Mouse (Mus musculus) heart, embryonic 12.5 days (tissue): ENCODE results near the gene Bmp2k. TPM values are rescaled to one million over a fixed set of nuclear protein-coding genes. Genes with fewer than 3 reads are reported as not detected.

ENCODE experiments used
- ATAC-seq: fragments of 200-750 bp; cut with Nextera tagmentation; 2 replicates; pipeline ENCODE4 v1.8.0; 2017; ENCODE audit warnings: moderate TSS enrichment, moderate library complexity; ENCODE audit not compliant: insufficient number of reproducible peaks, low FRiP score
- H3K27ac ChIP-seq: fragments of 300-500 bp; sonication (generic); 2 replicates; pipeline ENCODE4 v1.5.1; 2016; ENCODE audit warnings: mild to moderate bottlenecking, moderate library complexity; ENCODE audit not compliant: poor library complexity, severe bottlenecking
- H3K27me3 ChIP-seq: fragments of 300-500 bp; sonication (generic); replicated peaks from 2 replicates; pipeline ENCODE4 v1.6.1; 2016; ENCODE audit warnings: mild to moderate bottlenecking, moderate library complexity
- H3K36me3 ChIP-seq: fragments of 300-500 bp; sonication (generic); 2 replicates; pipeline ENCODE4 v1.6.1; 2016; ENCODE audit warnings: mild to moderate bottlenecking, moderate library complexity
- H3K4me1 ChIP-seq: fragments of 300-500 bp; sonication (generic); replicated peaks from 2 replicates; pipeline ENCODE4 v1.6.1; 2016; ENCODE audit warnings: mild to moderate bottlenecking
- H3K4me2 ChIP-seq: fragments of 300-500 bp; sonication (generic); 2 replicates; pipeline ENCODE4 v1.6.1; 2016; ENCODE audit warnings: mild to moderate bottlenecking, moderate library complexity
- H3K4me3 ChIP-seq: fragments of 300-500 bp; sonication (generic); 2 replicates; pipeline ENCODE4 v1.5.1; 2016; ENCODE audit warnings: mild to moderate bottlenecking
- H3K9ac ChIP-seq: fragments of 300-500 bp; sonication (generic); 2 replicates; pipeline ENCODE4 v1.6.1; 2016; ENCODE audit warnings: mild to moderate bottlenecking, moderate library complexity
- H3K9me3 ChIP-seq: fragments of 300-500 bp; sonication (generic); replicated peaks from 2 replicates; pipeline ENCODE4 v1.6.1; 2016; ENCODE audit warnings: mild to moderate bottlenecking, moderate library complexity
- WGBS: fragments of 180-500 bp; shearing (Covaris S2); methylation state at CpG from one replicate; pipeline ENCODE4 v1.1.7; 2016; 5-methylcytosine and 5-hydroxymethylcytosine counted together
- polyA plus RNA-seq: library from polyadenylated mRNA; unstranded; fragments of >200 nt; fragmentation: Nextera tagmentation; extraction: Ambion mirVana; gene quantifications from 2 replicates; pipeline ENCODE4 v1.2.1, GENCODE M21; 2016

Gene Bmp2k
- polyA plus RNA-seq, 1 experiment from 2014 or later, result 10.6 TPM

DNA sequence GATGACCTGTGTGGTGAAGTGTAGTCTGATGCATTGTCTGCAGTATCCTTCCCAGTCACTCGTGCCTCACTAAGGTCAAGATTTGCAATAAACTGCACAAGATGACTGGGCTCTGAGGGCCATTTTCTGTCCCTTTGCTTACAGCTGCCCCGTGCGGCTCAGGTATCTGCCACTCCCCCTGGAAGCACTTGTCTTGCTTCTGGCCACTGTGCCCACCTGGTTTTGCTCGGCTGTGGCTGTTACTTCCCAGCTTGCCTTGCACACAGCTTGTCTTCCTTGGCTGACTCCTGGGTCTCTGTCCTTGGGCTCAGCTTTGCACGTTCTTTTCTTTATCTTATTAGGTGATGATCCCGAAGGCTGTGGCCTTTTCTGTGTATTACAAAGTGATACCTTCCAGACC is 86.2 kb downstream of the Bmp2k start:
- no peak overlapping the region for H3K27ac ChIP-seq
- ATAC-seq, result no peak
- 75% methylated on average over 6 of the region's 6 CpGs for WGBS
- no peak overlapping the region for H3K4me2 ChIP-seq
- no peak overlapping the region for H3K4me3 ChIP-seq
- no peaks in the 10 kb centered on the region for H3K27me3 ChIP-seq
- H3K9me3 ChIP-seq, result no peaks in the 10 kb centered on the region
- H3K9ac ChIP-seq, result no peak overlapping the region
- peaks cover 21% of the 10 kb centered on the region for H3K36me3 ChIP-seq
- peaks cover 23% of the 10 kb centered on the region for H3K4me1 ChIP-seq

DNA sequence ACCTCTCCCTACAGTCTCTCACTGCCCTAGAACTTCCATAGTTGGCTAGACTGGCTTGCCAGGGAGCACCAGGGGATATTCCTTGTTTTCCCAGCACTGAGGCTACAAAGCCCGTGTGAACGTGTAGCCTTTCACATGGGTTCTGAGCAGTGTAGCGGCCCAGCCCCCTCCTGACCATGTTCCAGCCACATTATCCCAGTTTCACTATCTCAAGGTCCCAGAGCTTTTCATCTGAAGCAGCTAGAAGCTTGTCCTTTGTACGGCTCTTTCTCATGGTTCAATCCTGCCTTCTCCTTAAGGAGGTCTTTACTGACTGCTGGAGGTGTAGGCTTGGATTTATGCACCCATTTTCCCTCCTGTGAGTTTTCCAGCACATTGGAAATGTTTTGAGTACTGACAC is 87.1 kb downstream of the Bmp2k start:
- Histone ChIP-seq H3K27me3 (no peaks in the 10 kb centered on the region), H3K4me1 (peaks cover 17% of the 10 kb centered on the region)
- no peak for ATAC-seq

DNA sequence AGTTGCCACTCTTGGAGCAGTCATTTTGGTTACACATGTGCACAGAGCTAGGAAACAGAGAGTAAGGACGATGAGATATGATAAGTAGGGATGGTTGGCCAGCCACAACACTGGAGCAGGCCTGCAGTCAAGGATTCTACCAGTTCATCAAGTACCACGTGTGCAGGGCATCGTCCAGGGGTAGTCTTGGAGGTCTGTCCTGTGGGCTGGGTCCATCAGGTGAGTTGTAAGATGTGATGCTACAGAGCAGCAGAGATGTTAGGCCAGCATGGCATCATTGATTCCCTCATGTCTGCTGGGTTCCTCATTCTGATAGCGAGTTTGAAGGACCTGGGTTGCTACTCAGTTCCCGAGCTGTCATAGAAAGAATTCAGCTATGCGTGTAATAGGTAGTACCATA is 87.6 kb downstream of the Bmp2k start:
- ATAC-seq, result no peak
- no peak overlapping the region for H3K4me3 ChIP-seq
- no peak overlapping the region for H3K9ac ChIP-seq
- H3K4me1 ChIP-seq, result peaks cover 13% of the 10 kb centered on the region; the same call in 1 of the 2 replicates
- H3K36me3 ChIP-seq, result peaks cover 25% of the 10 kb centered on the region
- no peaks in the 10 kb centered on the region for H3K27me3 ChIP-seq
- no peaks in the 10 kb centered on the region for H3K9me3 ChIP-seq
- 94% methylated on average over 6 of the region's 6 CpGs for WGBS
- no peak overlapping the region for H3K4me2 ChIP-seq
- no peak overlapping the region for H3K27ac ChIP-seq

More for the DNA sequence above, 87.1 kb downstream of the Bmp2k start:
- H3K9ac ChIP-seq, result no peak overlapping the region
- H3K4me3 ChIP-seq, result no peak overlapping the region
- no peak overlapping the region for H3K27ac ChIP-seq
- peaks cover 21% of the 10 kb centered on the region for H3K36me3 ChIP-seq
- H3K9me3 ChIP-seq, result no peaks in the 10 kb centered on the region
- H3K4me2 ChIP-seq, result no peak overlapping the region
- 76% methylated on average over 4 of the region's 4 CpGs for whole genome bisulfite sequencing

DNA sequence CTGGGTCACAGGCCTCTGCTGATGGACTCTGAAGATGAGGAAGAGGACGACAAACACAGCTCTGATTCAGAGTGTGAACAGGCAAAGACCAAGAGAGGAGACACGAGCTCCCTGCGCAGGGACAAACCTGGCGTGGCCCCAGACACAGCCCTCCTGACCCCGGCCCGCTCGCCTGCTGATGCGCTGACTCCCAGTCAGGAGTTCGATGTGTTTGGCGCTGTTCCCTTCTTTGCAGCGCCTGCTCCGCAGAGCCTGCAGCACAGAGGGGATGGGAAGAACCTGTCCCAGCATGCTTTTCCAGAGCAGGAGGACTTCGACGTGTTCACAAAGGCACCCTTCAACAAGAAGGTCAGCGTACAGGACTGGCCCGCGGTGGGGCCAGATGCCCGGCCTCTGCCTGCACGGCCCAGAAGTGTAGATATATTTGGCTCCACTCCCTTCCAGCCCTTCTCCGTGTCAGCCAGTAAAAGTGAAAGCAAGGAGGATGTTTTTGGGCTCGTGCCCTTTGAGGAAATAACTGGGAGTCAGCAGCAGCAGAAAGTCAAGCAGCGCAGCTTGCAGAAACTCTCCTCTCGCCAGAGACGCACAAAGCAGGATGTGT is 89.6 kb downstream of the Bmp2k start:
- H3K4me1 ChIP-seq, result peaks cover 6% of the 10 kb centered on the region; the same call in 1 of the 2 replicates
- 0 out of 2 replicates have a peak overlapping the region, but pooled peaks have one; percentile 11 for H3K9ac ChIP-seq
- peak overlapping the region; percentile 44 for H3K4me2 ChIP-seq
- H3K27ac ChIP-seq, result no peak overlapping the region
- no peaks in the 10 kb centered on the region for H3K9me3 ChIP-seq
- 76% methylated on average over 24 of the region's 24 CpGs for WGBS
- H3K27me3 ChIP-seq, result no peaks in the 10 kb centered on the region
- ATAC-seq, result no peak
- peaks cover 26% of the 10 kb centered on the region for H3K36me3 ChIP-seq
- H3K4me3 ChIP-seq, result no peak overlapping the region

DNA sequence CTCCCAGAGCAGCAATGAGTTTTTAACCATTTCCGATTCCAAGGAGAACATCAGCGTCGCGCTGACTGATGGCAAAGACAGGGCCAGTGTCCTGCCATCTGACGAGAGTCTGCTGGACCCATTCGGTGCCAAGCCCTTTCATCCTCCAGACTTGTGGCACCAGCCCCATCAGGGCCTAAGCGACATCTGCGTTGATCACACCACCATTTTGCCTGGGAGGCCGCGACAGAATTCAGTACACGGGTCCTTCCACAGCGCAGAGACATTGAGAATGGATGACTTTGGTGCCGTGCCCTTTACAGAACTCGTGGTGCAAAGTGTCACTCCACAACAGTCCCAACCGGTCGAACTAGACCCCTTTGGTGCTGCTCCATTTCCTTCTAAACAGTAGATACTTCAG is 90.3 kb downstream of the Bmp2k start:
- ATAC-seq, result no peak

DNA sequence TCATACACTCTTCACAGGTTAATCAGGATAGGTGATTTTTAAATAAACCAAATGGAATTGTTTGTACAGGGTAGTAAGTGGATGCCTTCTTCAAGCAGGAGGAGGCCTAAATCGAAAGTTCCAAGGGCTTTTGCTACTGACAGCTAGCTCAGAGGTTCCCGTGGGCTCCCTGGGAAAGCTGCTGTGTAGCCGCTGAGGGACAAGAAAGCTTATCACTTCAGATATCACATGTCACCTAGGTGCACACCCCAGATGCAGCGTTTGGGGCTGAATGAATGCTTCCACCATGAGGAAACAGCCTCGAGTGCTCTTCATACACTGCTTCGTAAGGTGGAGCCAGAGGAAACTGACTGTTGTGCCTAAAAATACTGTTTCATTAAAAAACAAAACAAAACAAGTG is 90.7 kb downstream of the Bmp2k start:
- Histone ChIP-seq H3K27ac (no peak overlapping the region), H3K4me2 (no peak overlapping the region), H3K4me3 (no peak overlapping the region), H3K4me1 (peaks cover 6% of the 10 kb centered on the region; the same call in 1 of the 2 replicates), H3K27me3 (no peaks in the 10 kb centered on the region), H3K9ac (no peak overlapping the region), H3K9me3 (no peaks in the 10 kb centered on the region), H3K36me3 (peaks cover 21% of the 10 kb centered on the region)
- ATAC-seq, result no peak
- whole genome bisulfite sequencing, result 56% methylated on average over 6 of the region's 6 CpGs

More for the DNA sequence above, 90.3 kb downstream of the Bmp2k start:
- 92% methylated on average over 16 of the region's 16 CpGs for WGBS
- no peak overlapping the region for H3K4me3 ChIP-seq
- H3K4me2 ChIP-seq, result peak overlapping the region; percentile 44
- no peaks in the 10 kb centered on the region for H3K9me3 ChIP-seq
- peaks cover 25% of the 10 kb centered on the region for H3K36me3 ChIP-seq
- 0 out of 2 replicates have a peak overlapping the region, but pooled peaks have one; percentile 11 for H3K9ac ChIP-seq
- H3K27ac ChIP-seq, result no peak overlapping the region
- H3K27me3 ChIP-seq, result no peaks in the 10 kb centered on the region
- H3K4me1 ChIP-seq, result peaks cover 6% of the 10 kb centered on the region; the same call in 1 of the 2 replicates

DNA sequence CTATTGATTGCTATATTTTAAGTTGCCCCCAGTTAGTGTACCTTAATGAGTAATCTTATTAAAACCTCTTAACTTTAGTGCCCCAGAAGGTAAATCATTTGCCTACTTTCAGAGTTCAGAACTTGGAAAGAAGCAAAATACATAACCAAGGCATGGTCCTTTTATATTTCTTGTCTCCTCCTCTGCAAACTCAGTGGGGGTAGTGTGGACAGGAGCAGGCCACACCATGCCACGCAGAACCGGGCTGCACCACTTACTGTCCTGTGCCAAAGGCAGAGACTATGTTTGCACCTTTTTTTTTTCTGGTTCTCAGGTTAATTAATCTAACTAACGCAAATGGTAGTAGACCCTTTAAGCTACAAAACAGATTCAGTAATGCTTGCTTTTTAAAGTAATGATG is 91.9 kb downstream of the Bmp2k start:
- H3K9me3 ChIP-seq, result no peaks in the 10 kb centered on the region
- H3K4me1 ChIP-seq, result peaks cover 6% of the 10 kb centered on the region; the same call in 1 of the 2 replicates
- no peak overlapping the region for H3K4me2 ChIP-seq
- H3K4me3 ChIP-seq, result no peak overlapping the region
- 91% methylated on average over 3 of the region's 3 CpGs for WGBS
- no peak for ATAC-seq
- peaks cover 21% of the 10 kb centered on the region for H3K36me3 ChIP-seq
- H3K9ac ChIP-seq, result no peak overlapping the region
- no peaks in the 10 kb centered on the region for H3K27me3 ChIP-seq
- no peak overlapping the region for H3K27ac ChIP-seq

DNA sequence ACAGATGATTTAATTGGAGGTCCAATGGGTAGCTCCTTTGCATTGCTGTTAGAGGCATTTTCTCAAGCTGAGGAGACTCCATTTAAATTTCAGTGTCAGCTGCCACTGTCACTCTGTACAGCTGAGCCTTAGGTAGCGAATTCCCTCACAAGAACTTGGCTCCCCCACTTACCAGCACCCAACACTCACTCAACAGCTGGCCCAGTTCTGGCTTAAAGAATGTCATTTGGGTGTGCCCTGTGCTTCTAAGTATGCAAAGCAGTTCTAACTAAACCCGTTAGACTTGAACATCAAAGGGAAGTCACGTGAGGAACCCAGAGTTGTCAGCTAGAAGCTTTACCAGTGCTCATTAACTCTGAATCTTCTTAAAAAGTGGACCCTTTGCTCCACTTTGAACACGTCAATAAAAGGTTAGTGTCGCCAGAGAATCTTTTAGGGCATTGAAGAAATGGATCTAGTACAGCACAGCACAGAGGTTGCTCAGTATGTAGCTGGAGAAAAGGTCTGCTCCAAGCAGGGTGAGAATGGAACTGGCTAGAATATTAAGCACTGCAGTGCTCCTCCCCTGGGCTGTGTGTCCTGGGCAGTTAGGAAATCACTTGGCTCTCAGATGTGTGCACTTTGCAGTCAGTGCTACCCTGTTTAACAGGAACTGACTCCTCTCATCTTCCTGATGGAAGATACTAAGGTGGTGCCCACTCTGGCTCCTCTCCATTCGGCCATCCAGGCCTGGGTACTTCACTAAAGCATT is 92.7 kb downstream of the Bmp2k start:
- no peak for ATAC-seq
- Histone ChIP-seq H3K27ac (no peak overlapping the region), H3K36me3 (peaks cover 21% of the 10 kb centered on the region), H3K4me1 (peaks cover 6% of the 10 kb centered on the region; the same call in 1 of the 2 replicates), H3K4me2 (no peak overlapping the region), H3K4me3 (no peak overlapping the region), H3K27me3 (no peaks in the 10 kb centered on the region), H3K9me3 (no peaks in the 10 kb centered on the region), H3K9ac (no peak overlapping the region)
- WGBS, result 72% methylated on average over 6 of the region's 6 CpGs

DNA sequence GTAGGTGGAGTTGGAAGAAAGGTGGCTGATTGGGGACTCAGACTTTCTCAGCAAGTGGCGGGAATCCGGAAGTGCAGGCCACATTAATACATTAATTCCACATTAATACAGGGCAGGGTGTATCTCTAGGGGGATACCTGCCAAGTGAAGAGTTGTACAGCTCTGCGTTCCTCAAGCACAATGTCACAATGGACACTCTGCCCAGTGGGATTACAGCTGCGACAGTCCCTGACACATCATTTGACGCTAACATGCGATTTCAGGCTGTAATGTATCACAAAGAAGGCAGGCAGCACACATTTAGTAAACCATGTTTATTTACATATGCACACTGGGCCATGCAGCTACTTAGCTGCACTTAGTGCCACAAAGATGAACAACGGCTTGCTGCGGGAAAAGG is 95.5 kb downstream of the Bmp2k start:
- Histone ChIP-seq H3K4me1 (peaks cover 6% of the 10 kb centered on the region; the same call in 1 of the 2 replicates), H3K27me3 (no peaks in the 10 kb centered on the region), H3K4me3 (no peak overlapping the region), H3K36me3 (peaks cover 8% of the 10 kb centered on the region; the same call in 1 of the 2 replicates), H3K9me3 (no peaks in the 10 kb centered on the region), H3K4me2 (no peak overlapping the region), H3K9ac (no peak overlapping the region), H3K27ac (no peak overlapping the region)
- no peak for ATAC-seq
- 81% methylated on average over 8 of the region's 8 CpGs for WGBS

DNA sequence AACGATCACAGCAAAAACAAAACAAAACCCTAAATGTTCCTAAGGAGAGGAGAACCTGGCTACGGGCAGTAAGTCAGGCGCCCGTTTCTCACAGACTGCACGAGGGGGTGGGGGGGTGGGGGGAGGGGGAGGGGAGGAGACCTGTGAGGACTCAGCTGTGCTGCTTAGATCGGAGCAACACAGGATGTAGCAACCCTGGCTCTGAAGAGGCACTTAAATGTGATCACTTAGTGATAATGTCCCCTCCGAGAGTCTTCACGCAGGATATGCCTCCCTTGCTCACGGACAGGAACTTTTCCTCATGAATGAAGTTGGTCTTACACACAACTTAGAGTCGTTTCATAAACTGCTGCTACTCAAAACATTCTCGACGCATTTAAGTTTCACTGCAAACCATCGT is 97.8 kb downstream of the Bmp2k start:
- Histone ChIP-seq H3K27me3 (no peaks in the 10 kb centered on the region), H3K27ac (no peak overlapping the region), H3K4me2 (no peak overlapping the region), H3K4me3 (no peak overlapping the region), H3K36me3 (no peaks in the 10 kb centered on the region), H3K9ac (no peak overlapping the region), H3K4me1 (0 out of 2 replicates have a peak, but pooled peaks cover 6% of the 10 kb centered on the region), H3K9me3 (no peaks in the 10 kb centered on the region)
- ATAC-seq, result no peak
- 34% methylated on average over 13 of the region's 13 CpGs for WGBS

DNA sequence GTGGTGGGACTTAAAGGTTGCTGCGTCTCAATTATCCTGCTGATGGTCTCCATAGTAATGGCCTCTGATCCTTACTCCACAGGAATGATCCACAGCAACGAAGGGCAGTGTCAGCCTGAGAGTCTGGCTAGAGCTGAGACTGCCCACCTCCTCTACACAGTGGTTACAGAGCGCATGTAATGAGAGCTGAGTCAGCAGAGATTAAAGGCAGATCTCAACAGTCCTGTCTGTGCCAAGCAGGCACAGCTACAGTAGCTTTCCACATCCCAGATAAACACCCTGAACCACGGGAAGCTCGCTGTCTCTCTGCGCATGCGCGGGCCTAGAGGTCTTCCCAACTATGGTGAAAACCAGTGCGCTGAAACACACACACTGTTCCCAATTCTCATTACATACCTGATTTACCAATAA is 100.1 kb downstream of the Bmp2k start:
- WGBS, result 67% methylated on average over 9 of the region's 9 CpGs
- no peaks in the 10 kb centered on the region for H3K36me3 ChIP-seq
- no peak overlapping the region for H3K4me3 ChIP-seq
- H3K27ac ChIP-seq, result no peak overlapping the region
- no peaks in the 10 kb centered on the region for H3K9me3 ChIP-seq
- ATAC-seq, result no peak
- 0 out of 2 replicates have a peak, but pooled peaks cover 6% of the 10 kb centered on the region for H3K4me1 ChIP-seq
- H3K9ac ChIP-seq, result no peak overlapping the region
- no peaks in the 10 kb centered on the region for H3K27me3 ChIP-seq
- no peak overlapping the region for H3K4me2 ChIP-seq
